ENCODE assay signal across 12 mouse cellular contexts in the genomic region with DNA sequence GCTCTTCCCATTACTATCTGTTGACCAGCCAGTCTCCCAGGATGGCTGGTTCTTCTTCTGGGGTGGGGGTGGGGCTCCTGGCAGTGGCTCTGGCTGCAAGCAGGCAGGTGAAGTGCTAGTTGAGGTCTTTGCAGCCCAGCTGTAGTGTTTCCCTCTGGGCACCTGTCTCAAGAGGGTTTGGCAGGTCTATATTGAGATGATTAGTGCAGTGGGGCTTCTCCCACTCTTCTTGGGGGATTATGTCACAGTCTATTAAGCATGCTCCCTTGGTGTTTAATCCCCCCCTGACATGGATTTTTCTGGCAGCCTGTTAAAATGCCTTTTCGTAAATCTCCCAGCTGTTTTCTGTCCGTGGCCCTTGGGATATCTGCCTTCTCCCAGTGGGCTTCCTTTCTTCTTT. TPM values are rescaled to one million over a fixed set of nuclear protein-coding genes. Genes with fewer than 3 reads are reported as not detected.
DNase-seq lines count a peak whose midpoint lies in the region; ATAC-seq and TF ChIP-seq lines count a peak whose summit lies in the region.
"Had no signal": no experiment of that assay in that cellular context is flagged by ENCODE, and none has a peak within 500 bp of the region (broad histone marks: within the 10 kb centered on the region; RNA-seq: fewer than 3 reads in every experiment).

No protein-coding gene starts in this region.

- no peaks in the 10 kb centered on the region for H3K27me3 ChIP-seq in heart, embryonic 11.5 days (ENCODE audit: control insufficient read depth, insufficient read depth, low read length)
- H3K27me3 ChIP-seq in lung, embryonic 16.5 days (ENCODE audit: control insufficient read depth, insufficient read depth, low read depth, low read length) = no peaks in the 10 kb centered on the region
- H3K27me3 ChIP-seq in liver, postnatal 0 days (ENCODE audit: insufficient read depth, low read length) = no peaks in the 10 kb centered on the region
- H3K27me3 ChIP-seq in thymus, adult 2 months (ENCODE audit: control insufficient read depth, insufficient read depth, low read length) = no peaks in the 10 kb centered on the region

- no peaks in the 10 kb centered on the region for H3K9me3 ChIP-seq in heart, embryonic 11.5 days (replicated peaks; ENCODE audit: control insufficient read depth, low read length)
- no peaks in the 10 kb centered on the region for H3K9me3 ChIP-seq in lung, embryonic 16.5 days (ENCODE audit: control insufficient read depth, low read length)
- no peaks in the 10 kb centered on the region for H3K9me3 ChIP-seq in liver, postnatal 0 days (ENCODE audit: low read length)

- H3K27ac ChIP-seq in heart, embryonic 11.5 days (ENCODE audit: low read depth, low read length) = peak overlapping the region; percentile 89
- H3K27ac ChIP-seq in lung, embryonic 16.5 days (ENCODE audit: low read length) = 0 out of 2 replicates have a peak overlapping the region, but pooled peaks have one; percentile 29
- peak overlapping the region; percentile 25; the same call in 1 of the 2 replicates for H3K27ac ChIP-seq in liver, postnatal 0 days (ENCODE audit: low read depth)
- no peak overlapping the region for H3K27ac ChIP-seq in thymus, adult 2 months (ENCODE audit: control insufficient read depth, insufficient read depth, low read length)

- 78% methylated on average over 2 of the region's 2 CpGs for WGBS in heart, embryonic 11.5 days (ENCODE audit: insufficient replicate concordance)
- 68% methylated on average over 2 of the region's 2 CpGs for WGBS in lung, embryonic 16.5 days
- 74% methylated on average over 2 of the region's 2 CpGs for WGBS in lung, adult 2 months
- 94% methylated on average over 2 of the region's 2 CpGs for WGBS in liver, postnatal 0 days (ENCODE audit: insufficient replicate concordance)
- WGBS in thymus, adult 2 months = 97% methylated on average over 2 of the region's 2 CpGs

- peaks cover 27% of the 10 kb centered on the region for H3K4me1 ChIP-seq in heart, embryonic 11.5 days (ENCODE audit: control insufficient read depth, insufficient read depth, low read length)
- peaks cover 15% of the 10 kb centered on the region for H3K4me1 ChIP-seq in lung, embryonic 16.5 days (replicated peaks; ENCODE audit: control insufficient read depth, insufficient read depth, low read length)
- peaks cover 5% of the 10 kb centered on the region for H3K4me1 ChIP-seq in lung, adult 2 months (ENCODE audit: control insufficient read depth, insufficient read depth, low read length)
- H3K4me1 ChIP-seq in liver, postnatal 0 days (ENCODE audit: insufficient read depth) = peaks cover 40% of the 10 kb centered on the region
- no peaks in the 10 kb centered on the region for H3K4me1 ChIP-seq in thymus, adult 2 months (replicated peaks; ENCODE audit: control insufficient read depth, insufficient read depth, low read length)

- TF ChIP-seq POLR2A in lung, adult 2 months (IDR thresholded peaks at IDR 0.05; ENCODE audit: borderline replicate concordance, extremely low read depth, low read depth, low read length) = no peak
- no peak for TF ChIP-seq POLR2A in thymus, adult 2 months (IDR thresholded peaks at IDR 0.05; ENCODE audit: control insufficient read depth, extremely low read depth, insufficient read depth, low read length, poor library complexity)

- peak overlapping the region; percentile 24; the same call in 1 of the 2 replicates for H3K4me2 ChIP-seq in heart, embryonic 11.5 days
- no peak overlapping the region for H3K4me2 ChIP-seq in lung, embryonic 16.5 days (ENCODE audit: low read depth, low read length)
- H3K4me2 ChIP-seq in liver, postnatal 0 days (ENCODE audit: low read depth, low read length) = no peak overlapping the region

- no peak for ATAC-seq in heart, embryonic 11.5 days (replicated peaks; ENCODE audit: insufficient number of reproducible peaks, low FRiP score, low TSS enrichment)
- peak; percentile 30 for ATAC-seq in lung, embryonic 16.5 days (ENCODE audit: low read depth)
- ATAC-seq in liver, postnatal 0 days = no peak

- no peak for TF ChIP-seq EP300 in liver, postnatal 0 days (IDR thresholded peaks at IDR 0.05; ENCODE audit: low read depth)

- no peak overlapping the region for H3K4me3 ChIP-seq in heart, embryonic 11.5 days (ENCODE audit: low read depth, low read length)
- no peak overlapping the region for H3K4me3 ChIP-seq in lung, embryonic 16.5 days (ENCODE audit: low read length)
- no peak overlapping the region for H3K4me3 ChIP-seq in lung, adult 2 months (replicated peaks; ENCODE audit: extremely low read depth, low read depth, low read length)
- H3K4me3 ChIP-seq in liver, postnatal 0 days (ENCODE audit: low read depth, low read length) = no peak overlapping the region
- H3K4me3 ChIP-seq in thymus, adult 2 months (ENCODE audit: control insufficient read depth, insufficient read depth, low read length) = no peak overlapping the region

- TF ChIP-seq CTCF in lung, adult 2 months (IDR thresholded peaks at IDR 0.05; ENCODE audit: insufficient read depth, low read length) = no peak
- no peak for TF ChIP-seq CTCF in liver, postnatal 0 days (IDR thresholded peaks at IDR 0.05; ENCODE audit: low read depth)
- no peak for TF ChIP-seq CTCF in thymus, adult 2 months (IDR thresholded peaks at IDR 0.05; ENCODE audit: borderline replicate concordance, control insufficient read depth, extremely low read depth, insufficient read depth, low read length, poor library complexity)

- no peak for DNase-seq in heart, adult 8-10 months (ENCODE audit: low spot score)
- no peak for DNase-seq in lung, adult 2 months
- no peak for DNase-seq in liver, postnatal 0 days
- peak; percentile 88 for DNase-seq in retina, postnatal 1 day
- DNase-seq in layer of hippocampus, adult 8-10 months (ENCODE audit: low spot score in 2 of 2) = no peak
- no peak for DNase-seq in thymus, adult 2 months
- DNase-seq: gastrocnemius, postnatal 36 days; kidney, postnatal 25 days; spleen, adult 18-20 months; thymus, adult 18-20 months had no signal

- H3K36me3 ChIP-seq in heart, embryonic 11.5 days (ENCODE audit: control insufficient read depth, insufficient read depth, low read length) = peaks cover 19% of the 10 kb centered on the region
- H3K36me3 ChIP-seq in lung, embryonic 16.5 days (ENCODE audit: control insufficient read depth, insufficient read depth, low read length) = peaks cover 19% of the 10 kb centered on the region
- H3K36me3 ChIP-seq in liver, postnatal 0 days (replicated peaks; ENCODE audit: insufficient read depth, low read length) = peaks cover 31% of the 10 kb centered on the region
- peaks cover 16% of the 10 kb centered on the region for H3K36me3 ChIP-seq in thymus, adult 2 months (ENCODE audit: control insufficient read depth, insufficient read depth, low read length)

- no peak overlapping the region for H3K9ac ChIP-seq in heart, embryonic 11.5 days (ENCODE audit: low read depth, low read length)
- H3K9ac ChIP-seq in lung, embryonic 16.5 days (ENCODE audit: low read length) = no peak overlapping the region
- H3K9ac ChIP-seq in liver, postnatal 0 days (replicated peaks) = 0 out of 2 replicates have a peak overlapping the region, but pooled peaks have one; percentile 6

RNA-seq across cellular contexts. Expression of a gene that starts 12.2 kb away (rescaled TPM):
- 9.4 and 12.8 TPM in 2 replicates for polyA plus RNA-seq in heart, embryonic 11.5 days (2014; fragmentation: Nextera tagmentation; extraction: Ambion mirVana)
- total RNA-seq in heart, adult 8-10 months (2022) = 10 to 100 TPM; 22.6 to 32.9 (median 28.8) TPM
- 13.1 and 13.2 TPM in 2 replicates for polyA plus RNA-seq in lung, embryonic 16.5 days (2015; fragmentation: Nextera tagmentation; extraction: Ambion mirVana)
- 44.9 and 45.9 TPM in 2 replicates for polyA plus RNA-seq in lung, adult 2 months (2012; rRNA removed)
- polyA plus RNA-seq in liver, postnatal 0 days (2015; fragmentation: Nextera tagmentation; extraction: Ambion mirVana) = 4.7 and 5.2 TPM in 2 replicates
- 10 to 100 TPM; 43.3 to 50.2 (median 47.1) TPM for total RNA-seq in layer of hippocampus, adult 8-10 months (2022)
- 81.3 and 100 TPM in 2 replicates for polyA plus RNA-seq in thymus, adult 2 months (2012; rRNA removed)

RNA-seq across cellular contexts. Expression of a gene that starts 25.3 kb away (rescaled TPM):
- polyA plus RNA-seq in heart, embryonic 11.5 days (2014; fragmentation: Nextera tagmentation; extraction: Ambion mirVana) = 222 and 243 TPM in 2 replicates
- total RNA-seq in heart, adult 8-10 months (2022) = 10 to 100 TPM; 31.6 to 38.8 (median 36.1) TPM
- polyA plus RNA-seq in lung, embryonic 16.5 days (2015; fragmentation: Nextera tagmentation; extraction: Ambion mirVana) = 281 and 310 TPM in 2 replicates
- 20.7 and 31.0 TPM in 2 replicates for polyA plus RNA-seq in lung, adult 2 months (2012; rRNA removed)
- polyA plus RNA-seq in liver, postnatal 0 days (2015; fragmentation: Nextera tagmentation; extraction: Ambion mirVana) = 48.3 and 51.9 TPM in 2 replicates
- 10 to 100 TPM; 89.6 to 93.3 (median 91.9) TPM for total RNA-seq in layer of hippocampus, adult 8-10 months (2022)
- polyA plus RNA-seq in thymus, adult 2 months (2012; rRNA removed) = 61.0 and 66.8 TPM in 2 replicates

RNA-seq across cellular contexts. Expression of a gene that starts 39.6 kb away (rescaled TPM):
- 69.4 and 78.6 TPM in 2 replicates for polyA plus RNA-seq in heart, embryonic 11.5 days (2014; fragmentation: Nextera tagmentation; extraction: Ambion mirVana)
- total RNA-seq in heart, adult 8-10 months (2022) = 10 to 100 TPM; 79.6 to 97.6 (median 89.8) TPM
- polyA plus RNA-seq in lung, embryonic 16.5 days (2015; fragmentation: Nextera tagmentation; extraction: Ambion mirVana) = 34.8 and 39.1 TPM in 2 replicates
- 129 and 205 TPM in 2 replicates for polyA plus RNA-seq in lung, adult 2 months (2012; rRNA removed)
- polyA plus RNA-seq in liver, postnatal 0 days (2015; fragmentation: Nextera tagmentation; extraction: Ambion mirVana) = 38.7 and 43.0 TPM in 2 replicates
- total RNA-seq in layer of hippocampus, adult 8-10 months (2022) = 10 to 100 TPM; 53.2 to 76.7 (median 67.9) TPM
- 225 and 228 TPM in 2 replicates for polyA plus RNA-seq in thymus, adult 2 months (2012; rRNA removed)
